ENCODE assay signal across 9 mouse cellular contexts in genomic region chr5:149375074-149375888, GRCm38 (mm10). TPM values are rescaled to one million over a fixed set of nuclear protein-coding genes. Genes with fewer than 3 reads are reported as not detected.
DNase-seq lines count a peak whose midpoint lies in the region; ATAC-seq and TF ChIP-seq lines count a peak whose summit lies in the region.
"Had no signal": no experiment of that assay in that cellular context is flagged by ENCODE, and none has a peak within 500 bp of the region (broad histone marks: within the 10 kb centered on the region; RNA-seq: fewer than 3 reads in every experiment).

No protein-coding gene starts in this region.

- H3K27ac ChIP-seq in lung, embryonic 16.5 days (ENCODE audit: low read length): no peak overlapping the region
- peak overlapping the region; percentile 35 for H3K27ac ChIP-seq in embryonic fibroblast, embryonic 13.5 days (ENCODE audit: insufficient read depth, low read length)
- peak overlapping the region; percentile 74 for H3K27ac ChIP-seq in hindbrain, postnatal 0 days
- peak overlapping the region; percentile 84 for H3K27ac ChIP-seq in neural tube, embryonic 15.5 days (replicated peaks)

- peak overlapping the region; percentile 33; the same call in 1 of the 2 replicates for H3K9ac ChIP-seq in lung, embryonic 16.5 days (ENCODE audit: low read length)
- H3K9ac ChIP-seq in hindbrain, postnatal 0 days (replicated peaks; ENCODE audit: low read length): no peak overlapping the region
- no peak overlapping the region; the same call in 1 of the 2 replicates for H3K9ac ChIP-seq in neural tube, embryonic 15.5 days (replicated peaks)

- ATAC-seq in lung, embryonic 16.5 days (ENCODE audit: low read depth): no peak
- ATAC-seq in hindbrain, postnatal 0 days: no peak
- ATAC-seq in neural tube, embryonic 15.5 days (ENCODE audit: low FRiP score): 0 out of 2 replicates have a peak, but pooled peaks have one; percentile 26

- no peaks in the 10 kb centered on the region for H3K36me3 ChIP-seq in lung, embryonic 16.5 days (ENCODE audit: control insufficient read depth, insufficient read depth, low read length)
- no peaks in the 10 kb centered on the region for H3K36me3 ChIP-seq in hindbrain, postnatal 0 days (ENCODE audit: insufficient read depth, low read length)
- H3K36me3 ChIP-seq in neural tube, embryonic 15.5 days: no peaks in the 10 kb centered on the region

- no peaks in the 10 kb centered on the region for H3K27me3 ChIP-seq in lung, embryonic 16.5 days (ENCODE audit: control insufficient read depth, insufficient read depth, low read depth, low read length)
- H3K27me3 ChIP-seq in hindbrain, postnatal 0 days (ENCODE audit: insufficient read depth, low read length): no peaks in the 10 kb centered on the region
- H3K27me3 ChIP-seq in neural tube, embryonic 15.5 days (replicated peaks): no peaks in the 10 kb centered on the region

- no peaks in the 10 kb centered on the region for H3K9me3 ChIP-seq in lung, embryonic 16.5 days (ENCODE audit: control insufficient read depth, low read length)
- no peaks in the 10 kb centered on the region for H3K9me3 ChIP-seq in hindbrain, postnatal 0 days (ENCODE audit: low read length)
- no peaks in the 10 kb centered on the region for H3K9me3 ChIP-seq in neural tube, embryonic 15.5 days (replicated peaks)

- TF ChIP-seq CTCF in lung, adult 2 months (IDR thresholded peaks at IDR 0.05; ENCODE audit: insufficient read depth, low read length): no peak
- no peak for TF ChIP-seq CTCF in embryonic fibroblast, embryonic 13.5 days (IDR thresholded peaks at IDR 0.05; ENCODE audit: borderline replicate concordance, insufficient read depth, low read length)
- no peak for TF ChIP-seq CTCF in hindbrain, postnatal 0 days (IDR thresholded peaks at IDR 0.05; ENCODE audit: low read depth)

- H3K4me1 ChIP-seq in lung, embryonic 16.5 days (replicated peaks; ENCODE audit: control insufficient read depth, insufficient read depth, low read length): peaks cover 13% of the 10 kb centered on the region
- H3K4me1 ChIP-seq in lung, adult 2 months (ENCODE audit: control insufficient read depth, insufficient read depth, low read length): peaks cover 2% of the 10 kb centered on the region
- peaks cover 23% of the 10 kb centered on the region for H3K4me1 ChIP-seq in embryonic fibroblast, embryonic 13.5 days (ENCODE audit: control insufficient read depth, insufficient read depth, low read length)
- peaks cover 20% of the 10 kb centered on the region for H3K4me1 ChIP-seq in hindbrain, postnatal 0 days (ENCODE audit: insufficient read depth, low read length)
- peaks cover 49% of the 10 kb centered on the region for H3K4me1 ChIP-seq in neural tube, embryonic 15.5 days

- DNase-seq in lung, adult 2 months: no peak
- peak; percentile 31 for DNase-seq in hindbrain, postnatal 0 days (ENCODE audit: low spot score)
- no peak for DNase-seq in urinary bladder, adult 2 months (ENCODE audit: low spot score)
- DNase-seq in left cerebral cortex, adult 18-20 months (ENCODE audit: low spot score in 2 of 2): no peak
- DNase-seq in gastrocnemius, postnatal 4 days (ENCODE audit: low spot score in 2 of 2): no peak

- H3K4me2 ChIP-seq in lung, embryonic 16.5 days (ENCODE audit: low read depth, low read length): peak overlapping the region; percentile 46
- peak overlapping the region; percentile 21; the same call in 1 of the 2 replicates for H3K4me2 ChIP-seq in hindbrain, postnatal 0 days (ENCODE audit: low read depth, low read length)
- H3K4me2 ChIP-seq in neural tube, embryonic 15.5 days: peak overlapping the region; percentile 38; the same call in 1 of the 2 replicates

- 0 out of 2 replicates have a peak overlapping the region, but pooled peaks have one; percentile 8 for H3K4me3 ChIP-seq in lung, embryonic 16.5 days (ENCODE audit: low read length)
- H3K4me3 ChIP-seq in lung, adult 2 months (replicated peaks; ENCODE audit: extremely low read depth, low read depth, low read length): no peak overlapping the region
- H3K4me3 ChIP-seq in embryonic fibroblast, embryonic 13.5 days (ENCODE audit: insufficient read depth, low read length): no peak overlapping the region
- H3K4me3 ChIP-seq in hindbrain, postnatal 0 days (ENCODE audit: low read length): no peak overlapping the region
- no peak overlapping the region for H3K4me3 ChIP-seq in neural tube, embryonic 15.5 days (replicated peaks)

- TF ChIP-seq POLR2A in lung, adult 2 months (IDR thresholded peaks at IDR 0.05; ENCODE audit: borderline replicate concordance, extremely low read depth, low read depth, low read length): no peak
- TF ChIP-seq POLR2A in embryonic fibroblast, embryonic 13.5 days (IDR thresholded peaks at IDR 0.05; ENCODE audit: low read depth, low read length): no peak

- WGBS in lung, embryonic 16.5 days: 34% methylated on average over 14 of the region's 14 CpGs
- WGBS in lung, adult 2 months: 49% methylated on average over 14 of the region's 14 CpGs
- WGBS in hindbrain, postnatal 0 days: 38% methylated on average over 14 of the region's 14 CpGs
- WGBS in neural tube, embryonic 15.5 days: 31% methylated on average over 14 of the region's 14 CpGs

RNA-seq across cellular contexts. Expression of gene Medag, which starts 36.3 kb away (rescaled TPM):
- 1.2 and 1.6 TPM in 2 replicates for polyA plus RNA-seq in lung, embryonic 16.5 days (2015; fragmentation: Nextera tagmentation; extraction: Ambion mirVana)
- 5.2 and 7.1 TPM in 2 replicates for polyA plus RNA-seq in lung, adult 2 months (2012; rRNA removed)
- polyA plus RNA-seq in embryonic fibroblast, embryonic 13.5 days (2011; ENCODE audit: insufficient read length, low read depth, missing spikeins): 70.2 and 77.2 TPM in 2 replicates
- total RNA-seq in hindbrain, postnatal 0 days (2014; rRNA removed): 9.3 and 11.3 TPM in 2 replicates
- 8.3 and 9.1 TPM in 2 replicates for polyA plus RNA-seq in hindbrain, postnatal 0 days (2015; fragmentation: Nextera tagmentation; extraction: Ambion mirVana)
- polyA plus RNA-seq in neural tube, embryonic 15.5 days (2015; fragmentation: Nextera tagmentation; extraction: Ambion mirVana): 1.8 and 2.5 TPM in 2 replicates
- polyA plus RNA-seq in urinary bladder, adult 2 months (2012; rRNA removed): 30.4 and 31.6 TPM in 2 replicates
- 10 to 100 TPM; 18.6 to 23.0 TPM for total RNA-seq in left cerebral cortex, adult 18-20 months (2021)
- total RNA-seq in gastrocnemius, postnatal 4 days (2021): 10 to 100 TPM; 32.1 to 36.4 TPM
- total RNA-seq: neutrophil, adult 5-6 weeks had no signal
